ENCODE assay signal across 32 mouse cellular contexts in genomic region chr19:5269392-5269791, GRCm38 (mm10). TPM values are rescaled to one million over a fixed set of nuclear protein-coding genes. Genes with fewer than 3 reads are reported as not detected.
DNase-seq lines count a peak whose midpoint lies in the region; ATAC-seq and TF ChIP-seq lines count a peak whose summit lies in the region.
"Had no signal": no experiment of that assay in that cellular context is flagged by ENCODE, and none has a peak within 500 bp of the region (broad histone marks: within the 10 kb centered on the region; RNA-seq: fewer than 3 reads in every experiment).

No protein-coding gene starts in this region.

- 89% methylated on average over 5 of the region's 5 CpGs for WGBS in hindbrain, embryonic 13.5 days
- 90% methylated on average over 5 of the region's 5 CpGs for WGBS in hindbrain, embryonic 10.5 days
- 25% methylated on average over 5 of the region's 5 CpGs for WGBS in liver, embryonic 12.5 days (ENCODE audit: insufficient replicate concordance)
- WGBS in liver, postnatal 0 days (ENCODE audit: insufficient replicate concordance): 53% methylated on average over 5 of the region's 5 CpGs

- TF ChIP-seq CTCF in liver, postnatal 0 days (IDR thresholded peaks at IDR 0.05; ENCODE audit: low read depth): no peak

- peaks cover 6% of the 10 kb centered on the region for H3K36me3 ChIP-seq in hindbrain, embryonic 13.5 days
- H3K36me3 ChIP-seq in hindbrain, embryonic 10.5 days: peaks cover 8% of the 10 kb centered on the region
- H3K36me3 ChIP-seq in liver, embryonic 12.5 days: peaks cover 9% of the 10 kb centered on the region
- peaks cover 7% of the 10 kb centered on the region for H3K36me3 ChIP-seq in liver, postnatal 0 days (replicated peaks; ENCODE audit: insufficient read depth, low read length)

- H3K27me3 ChIP-seq in hindbrain, embryonic 13.5 days: no peaks in the 10 kb centered on the region
- no peaks in the 10 kb centered on the region for H3K27me3 ChIP-seq in hindbrain, embryonic 10.5 days (ENCODE audit: insufficient read depth, poor library complexity, severe bottlenecking)
- no peaks in the 10 kb centered on the region for H3K27me3 ChIP-seq in liver, embryonic 12.5 days (replicated peaks)
- H3K27me3 ChIP-seq in liver, postnatal 0 days (ENCODE audit: insufficient read depth, low read length): no peaks in the 10 kb centered on the region
- H3K27me3 ChIP-seq: embryonic facial prominence, embryonic 15.5 days; forebrain, embryonic 12.5 days; intestine, embryonic 15.5 days; limb, embryonic 12.5 days; megakaryocyte, embryonic 14.5 days; midbrain, embryonic 15.5 days; neural tube, embryonic 15.5 days had no signal

- no peak overlapping the region for H3K4me2 ChIP-seq in hindbrain, embryonic 13.5 days
- H3K4me2 ChIP-seq in liver, embryonic 12.5 days: peak overlapping the region; percentile 100
- H3K4me2 ChIP-seq in liver, postnatal 0 days (ENCODE audit: low read depth, low read length): peak overlapping the region; percentile 36
- H3K4me2 ChIP-seq: embryonic facial prominence, embryonic 15.5 days; forebrain, embryonic 12.5 days; intestine, embryonic 15.5 days; limb, embryonic 12.5 days; midbrain, embryonic 15.5 days had no signal

- no peak overlapping the region for H3K4me3 ChIP-seq in hindbrain, embryonic 13.5 days
- no peak overlapping the region for H3K4me3 ChIP-seq in hindbrain, embryonic 10.5 days
- H3K4me3 ChIP-seq in brown adipose tissue, adult 24 weeks (ENCODE audit: insufficient read depth, low read depth, low read length): no peak overlapping the region
- no peak overlapping the region; the same call in 1 of the 2 replicates for H3K4me3 ChIP-seq in liver, embryonic 12.5 days
- H3K4me3 ChIP-seq in liver, postnatal 0 days (ENCODE audit: low read depth, low read length): no peak overlapping the region
- H3K4me3 ChIP-seq: embryonic facial prominence, embryonic 10.5 days; embryonic facial prominence, embryonic 15.5 days; forebrain, embryonic 12.5 days; intestine, embryonic 15.5 days; limb, embryonic 12.5 days; midbrain, embryonic 15.5 days; neural tube, embryonic 15.5 days had no signal

- no peak overlapping the region for H3K27ac ChIP-seq in hindbrain, embryonic 13.5 days
- H3K27ac ChIP-seq in hindbrain, embryonic 10.5 days: no peak overlapping the region
- 0 out of 2 replicates have a peak overlapping the region, but pooled peaks have one; percentile 8 for H3K27ac ChIP-seq in brown adipose tissue, adult 24 weeks (replicated peaks; ENCODE audit: low read depth, low read length)
- peak overlapping the region; percentile 88 for H3K27ac ChIP-seq in liver, embryonic 12.5 days
- no peak overlapping the region for H3K27ac ChIP-seq in liver, postnatal 0 days (ENCODE audit: low read depth)
- H3K27ac ChIP-seq: embryonic facial prominence, embryonic 10.5 days; embryonic facial prominence, embryonic 15.5 days; forebrain, embryonic 12.5 days; hindbrain, postnatal 0 days; intestine, embryonic 15.5 days; kidney, postnatal 0 days; limb, embryonic 12.5 days; midbrain, embryonic 15.5 days; neural tube, embryonic 15.5 days; stomach, postnatal 0 days had no signal

- TF ChIP-seq EP300 in liver, postnatal 0 days (IDR thresholded peaks at IDR 0.05; ENCODE audit: low read depth): no peak

- no peak for DNase-seq in hindbrain, embryonic 10.5 days (ENCODE audit: low spot score)
- no peak for DNase-seq in liver, postnatal 0 days
- no peak for DNase-seq in spleen, postnatal 10 days (ENCODE audit: low spot score in 2 of 2)
- no peak for DNase-seq in thymus, adult 18-20 months
- no peak for DNase-seq in adrenal gland, postnatal 25 days
- DNase-seq: adrenal gland, adult 8-10 months; cerebellum, adult 8-10 months; cerebellum, postnatal 25 days; forebrain, postnatal 0 days; gastrocnemius, postnatal 10 days; kidney, adult 2 months; kidney, postnatal 4 days; lung, adult 18-20 months; lung, postnatal 4 days; right cerebral cortex, postnatal 25 days; spleen, adult 18-20 months had no signal

- H3K9me3 ChIP-seq in hindbrain, embryonic 13.5 days: no peaks in the 10 kb centered on the region
- no peaks in the 10 kb centered on the region for H3K9me3 ChIP-seq in hindbrain, embryonic 10.5 days
- H3K9me3 ChIP-seq in liver, embryonic 12.5 days (replicated peaks): no peaks in the 10 kb centered on the region
- no peaks in the 10 kb centered on the region for H3K9me3 ChIP-seq in liver, postnatal 0 days (ENCODE audit: low read length)
- H3K9me3 ChIP-seq: embryonic facial prominence, embryonic 10.5 days; embryonic facial prominence, embryonic 15.5 days; forebrain, embryonic 12.5 days; intestine, embryonic 15.5 days; limb, embryonic 12.5 days; megakaryocyte, embryonic 14.5 days; midbrain, embryonic 15.5 days; neural tube, embryonic 15.5 days had no signal

- no peak for ATAC-seq in hindbrain, embryonic 13.5 days (ENCODE audit: low FRiP score)
- ATAC-seq in liver, embryonic 12.5 days: peak; percentile 31; the same call in 1 of the 2 replicates
- peak; percentile 14 for ATAC-seq in liver, postnatal 0 days
- ATAC-seq: CD4-positive, CD25-positive, alpha-beta regulatory T cell, adult 4 months; forebrain, postnatal 0 days; hindbrain, postnatal 0 days; intestine, embryonic 15.5 days; lung, postnatal 0 days; midbrain, embryonic 15.5 days had no signal

- peaks cover 37% of the 10 kb centered on the region for H3K4me1 ChIP-seq in hindbrain, embryonic 13.5 days (replicated peaks)
- H3K4me1 ChIP-seq in hindbrain, embryonic 10.5 days (replicated peaks): peaks cover 39% of the 10 kb centered on the region
- H3K4me1 ChIP-seq in brown adipose tissue, adult 24 weeks (ENCODE audit: control insufficient read depth, insufficient read depth, insufficient read length, low read length): peaks cover 18% of the 10 kb centered on the region; the same call in 1 of the 2 replicates
- peaks cover 90% of the 10 kb centered on the region for H3K4me1 ChIP-seq in liver, embryonic 12.5 days
- H3K4me1 ChIP-seq in liver, postnatal 0 days (ENCODE audit: insufficient read depth): peaks cover 42% of the 10 kb centered on the region

- H3K9ac ChIP-seq in hindbrain, embryonic 13.5 days: 0 out of 2 replicates have a peak overlapping the region, but pooled peaks have one; percentile 39
- peak overlapping the region; percentile 6; the same call in 1 of the 2 replicates for H3K9ac ChIP-seq in liver, embryonic 12.5 days
- no peak overlapping the region for H3K9ac ChIP-seq in liver, postnatal 0 days (replicated peaks)
- H3K9ac ChIP-seq: embryonic facial prominence, embryonic 15.5 days; forebrain, embryonic 12.5 days; forebrain, postnatal 0 days; intestine, embryonic 15.5 days; limb, embryonic 12.5 days; midbrain, embryonic 15.5 days; neural tube, embryonic 15.5 days had no signal

RNA-seq across cellular contexts. Expression of gene Pacs1, which starts 3.5 kb away (rescaled TPM):
- polyA plus RNA-seq in hindbrain, embryonic 13.5 days (2015; fragmentation: Nextera tagmentation; extraction: Ambion mirVana): 33.9 TPM in 2 replicates
- 23.7 and 26.1 TPM in 2 replicates for polyA plus RNA-seq in hindbrain, embryonic 10.5 days (2016; fragmentation: Nextera tagmentation; extraction: Ambion mirVana)
- 4.4 and 6.8 TPM in 2 replicates for polyA plus RNA-seq in brown adipose tissue, adult 24 weeks (2012; ENCODE audit: insufficient read depth, insufficient read length, missing spikeins)
- 17.2 and 19.7 TPM in 2 replicates for polyA plus RNA-seq in liver, embryonic 12.5 days (2016; fragmentation: Nextera tagmentation; extraction: Ambion mirVana)
- 2.6 and 3.3 TPM in 2 replicates for polyA plus RNA-seq in liver, postnatal 0 days (2015; fragmentation: Nextera tagmentation; extraction: Ambion mirVana)
- 18.0 and 26.9 TPM in 2 replicates for total RNA-seq in adrenal gland, postnatal 25 days (2021)

RNA-seq across cellular contexts. Expression of gene Sf3b2, which starts 25.9 kb away (rescaled TPM):
- 373 and 377 TPM in 2 replicates for polyA plus RNA-seq in hindbrain, embryonic 13.5 days (2015; fragmentation: Nextera tagmentation; extraction: Ambion mirVana)
- 438 and 456 TPM in 2 replicates for polyA plus RNA-seq in hindbrain, embryonic 10.5 days (2016; fragmentation: Nextera tagmentation; extraction: Ambion mirVana)
- polyA plus RNA-seq in brown adipose tissue, adult 24 weeks (2012; ENCODE audit: insufficient read depth, insufficient read length, missing spikeins): 58.7 and 72.0 TPM in 2 replicates
- polyA plus RNA-seq in liver, embryonic 12.5 days (2016; fragmentation: Nextera tagmentation; extraction: Ambion mirVana): 183 and 187 TPM in 2 replicates
- 80.7 and 93.7 TPM in 2 replicates for polyA plus RNA-seq in liver, postnatal 0 days (2015; fragmentation: Nextera tagmentation; extraction: Ambion mirVana)
- 175 and 194 TPM in 2 replicates for total RNA-seq in adrenal gland, postnatal 25 days (2021)

RNA-seq across cellular contexts. Expression of gene Gal3st3, which starts 28.7 kb away (rescaled TPM):
- polyA plus RNA-seq in hindbrain, embryonic 13.5 days (2015; fragmentation: Nextera tagmentation; extraction: Ambion mirVana): 34.1 and 36.0 TPM in 2 replicates
- polyA plus RNA-seq in hindbrain, embryonic 10.5 days (2016; fragmentation: Nextera tagmentation; extraction: Ambion mirVana): 11.7 and 19.1 TPM in 2 replicates
- polyA plus RNA-seq in brown adipose tissue, adult 24 weeks (2012; ENCODE audit: insufficient read depth, insufficient read length, missing spikeins): not detected in 2 replicates
- polyA plus RNA-seq in liver, embryonic 12.5 days (2016; fragmentation: Nextera tagmentation; extraction: Ambion mirVana): 0.29 and 0.54 TPM in 2 replicates
- not detected in 2 replicates for polyA plus RNA-seq in liver, postnatal 0 days (2015; fragmentation: Nextera tagmentation; extraction: Ambion mirVana)
- total RNA-seq in adrenal gland, postnatal 25 days (2021): not detected in 2 replicates

Comparison
In these comparisons a context has a peak if more than half of its experiments do, and no peak if none do; other contexts are left out.
1. H3K27ac ChIP-seq: peak in brown adipose tissue, adult 24 weeks (single experiment) and liver, embryonic 12.5 days (single experiment); none in hindbrain, embryonic 13.5 days (single experiment), hindbrain, embryonic 10.5 days (single experiment) and liver, postnatal 0 days (single experiment).